Mouse (Mus musculus) kidney, postnatal 25 days (tissue): ENCODE data around the gene Ppp1r15b.
A peak's percentile ranks its signal among the peaks of the same experiment; 100 is the strongest.

Experiments
- DNase-seq, 2 experiments: peaks; one replicate each; pipeline ENCODE4 v3.0.0; 2021; ENCODE audit warnings: mixed read lengths in 2 of 2

Ppp1r15b gene

GRCm38 (mm10) chr1:133162046-133162445 lies 31.1 kb downstream of the Ppp1r15b start:
- peak; percentile 55 to 80 for DNase-seq

- no peak for DNase-seq
These were observed 32.0 kb downstream of the Ppp1r15b start for GRCm38 (mm10) chr1:133162981-133163380.

- DNase-seq, result peak; percentile 47 to 71
These were observed 33.0 kb downstream of the Ppp1r15b start, which contains the start of gene Plekha6 for GRCm38 (mm10) chr1:133163820-133164431. Plekha6 (plus strand) TSS chr1:133164210.

DNA sequence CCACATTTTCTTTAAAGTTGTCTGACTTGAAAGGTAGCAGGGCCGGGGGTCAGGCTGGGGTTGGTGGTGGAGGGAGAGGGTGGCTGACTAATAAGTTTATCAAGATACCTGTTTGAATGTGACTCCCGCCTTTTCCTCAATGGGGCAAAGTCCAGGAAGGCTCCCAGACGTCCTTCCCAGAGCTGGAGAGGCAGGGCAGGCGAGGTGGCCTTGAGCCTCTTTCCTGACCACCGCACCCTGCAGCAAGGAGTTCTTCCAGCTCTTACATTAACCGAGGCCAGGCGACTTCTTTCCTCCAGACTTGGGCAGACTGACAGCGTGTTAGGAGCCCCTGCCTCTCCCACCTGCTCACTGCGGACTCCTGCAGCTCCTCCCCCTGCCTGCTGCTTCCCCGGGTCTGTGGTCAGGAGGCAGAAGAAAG lies 33.7 kb downstream of the Ppp1r15b start:
- DNase-seq, result peak; percentile 67 to 74

GRCm38 (mm10) chr1:133165111-133165510 lies 34.2 kb downstream of the Ppp1r15b start:
- no peak for DNase-seq

DNA sequence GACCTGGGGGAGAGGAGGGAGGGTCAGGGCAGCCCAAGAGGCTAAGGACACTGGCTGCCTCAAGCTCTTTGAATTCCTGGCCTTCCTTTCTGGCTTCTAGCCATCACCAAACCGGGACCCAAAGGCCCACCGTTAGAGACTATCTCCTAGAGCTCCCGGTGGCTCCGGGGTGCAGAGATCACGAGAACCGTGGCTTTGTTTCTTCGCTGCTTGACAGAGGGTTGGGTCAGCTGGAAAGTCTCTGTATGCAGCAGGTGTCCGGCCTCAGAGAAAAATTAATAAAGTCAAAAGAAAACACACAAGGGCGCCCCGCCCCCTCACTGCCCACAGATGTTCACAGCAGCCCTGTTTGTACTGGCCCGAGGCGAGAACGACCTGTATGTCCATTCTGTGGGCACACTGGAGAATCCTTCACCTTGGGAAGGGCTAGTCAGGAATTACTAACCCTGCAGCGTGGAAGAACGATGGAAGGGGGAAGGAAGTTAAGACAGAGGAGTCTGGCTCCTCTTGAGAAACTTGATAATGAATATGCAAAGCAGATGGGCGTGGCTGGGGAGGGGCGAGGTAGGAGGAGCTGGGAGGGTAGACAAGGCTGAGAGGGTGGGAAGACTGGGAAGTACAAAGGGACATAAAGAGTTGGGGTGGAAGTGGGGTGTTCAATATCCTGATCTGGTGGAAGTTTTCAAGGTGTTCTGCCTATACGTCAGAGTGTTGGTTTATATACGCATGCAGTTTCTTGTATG lies 37.5 kb downstream of the Ppp1r15b start:
- DNase-seq, result peak; percentile 41 to 57

GRCm38 (mm10) chr1:133170196-133170595 lies 39.3 kb downstream of the Ppp1r15b start:
- DNase-seq, result peak; percentile 36 to 78

DNA sequence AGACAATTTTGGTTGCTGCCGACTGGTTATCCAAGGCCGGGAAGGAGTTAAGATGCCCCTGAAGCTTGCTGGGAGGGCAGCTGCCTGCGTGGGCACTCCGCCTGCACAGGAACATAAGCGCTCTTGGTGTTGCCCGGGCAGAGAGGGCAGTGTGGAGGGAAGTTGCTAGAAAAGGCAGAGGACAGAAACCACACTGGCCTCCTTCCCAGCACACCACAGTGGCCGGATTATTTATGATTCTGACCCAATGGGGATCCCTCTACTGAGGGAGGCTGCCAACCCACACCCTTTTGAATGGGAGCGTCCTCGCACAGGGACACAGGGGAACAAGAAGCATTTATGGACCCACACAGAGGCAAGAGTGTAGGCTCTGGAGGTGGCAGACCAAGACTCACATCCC lies 40.4 kb downstream of the Ppp1r15b start:
- no peak for DNase-seq

DNA sequence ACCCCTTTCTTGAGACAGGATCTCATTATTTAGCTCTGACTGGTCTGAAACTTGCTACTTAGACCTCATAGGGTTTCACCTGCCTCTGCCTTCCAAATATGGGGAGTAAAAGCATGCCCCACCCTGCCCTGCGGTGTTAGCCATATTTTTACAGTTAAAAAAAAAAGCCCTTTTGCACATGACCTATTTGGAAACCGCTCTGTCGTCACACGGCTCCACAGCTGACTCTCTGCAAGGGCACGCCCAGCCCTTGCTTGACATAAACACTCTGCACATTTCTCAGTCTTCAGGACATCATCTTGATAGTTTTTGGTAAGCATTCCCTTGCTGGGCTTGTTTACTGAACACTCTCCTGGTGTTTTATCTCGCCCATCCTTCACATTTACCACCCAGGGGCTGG lies 44.2 kb downstream of the Ppp1r15b start:
- DNase-seq, result no peak

GRCm38 (mm10) chr1:133177480-133178172 lies 46.7 kb downstream of the Ppp1r15b start:
- DNase-seq, result peak; percentile 54 to 74

GRCm38 (mm10) chr1:133178732-133179440 lies 47.9 kb downstream of the Ppp1r15b start:
- no peak for DNase-seq

GRCm38 (mm10) chr1:133181072-133182015 lies 50.4 kb downstream of the Ppp1r15b start:
- peak; percentile 75 to 82 for DNase-seq

DNA sequence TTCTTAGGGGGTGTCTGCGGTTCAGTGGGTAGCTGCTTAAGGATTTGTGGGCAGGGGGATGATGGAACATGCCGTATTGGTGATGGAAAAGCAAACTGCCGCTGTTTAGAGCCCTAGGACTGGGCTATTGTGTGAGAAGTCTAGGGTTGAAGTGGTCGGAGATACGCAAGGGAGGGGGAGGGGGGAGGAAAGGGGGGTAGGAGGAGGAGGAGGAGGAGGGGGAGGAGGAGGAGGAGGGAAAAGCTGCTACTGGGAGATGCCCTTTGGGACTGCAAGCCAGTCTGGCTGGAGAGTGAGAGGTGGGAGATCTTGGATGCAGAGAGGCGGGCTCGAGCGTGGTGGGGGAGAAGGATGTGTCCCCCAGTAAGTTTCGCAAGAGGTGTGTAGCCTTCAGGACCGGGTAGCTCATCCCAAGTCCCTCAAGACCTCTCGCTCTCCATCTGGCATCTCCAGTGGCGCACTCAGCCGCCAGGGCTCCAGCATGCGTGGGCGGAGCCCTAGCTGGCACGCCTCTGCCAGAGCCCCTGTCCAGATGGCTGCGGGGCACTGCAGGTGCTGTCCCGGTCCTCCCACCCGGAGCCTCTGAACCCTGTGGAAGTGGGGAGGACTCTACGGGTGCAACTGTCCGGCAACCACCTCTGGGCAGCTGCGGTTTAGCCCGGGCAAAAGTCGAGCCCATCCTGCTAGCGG lies 51.2 kb downstream of the Ppp1r15b start:
- DNase-seq, result peak; percentile 43 to 75

DNA sequence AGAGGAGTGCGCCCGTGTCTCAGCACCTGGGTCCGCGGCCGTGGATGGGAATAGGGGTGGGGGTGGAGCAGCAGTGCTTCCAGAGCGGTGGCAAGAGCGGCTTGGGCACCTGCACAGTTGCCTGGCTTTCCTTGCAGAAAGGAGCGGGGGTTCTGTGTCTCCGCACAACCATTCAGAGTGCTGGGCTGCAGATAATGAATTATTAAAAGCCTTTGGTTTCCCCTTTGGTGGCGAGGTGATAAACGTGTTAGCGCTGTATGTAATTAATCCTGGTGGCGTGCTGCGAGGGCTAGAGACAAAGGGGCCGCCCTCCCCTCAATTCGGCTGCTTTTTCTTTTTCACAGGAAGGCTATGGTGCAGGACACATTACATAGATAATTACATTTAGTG lies 51.8 kb downstream of the Ppp1r15b start:
- no peak for DNase-seq

DNA sequence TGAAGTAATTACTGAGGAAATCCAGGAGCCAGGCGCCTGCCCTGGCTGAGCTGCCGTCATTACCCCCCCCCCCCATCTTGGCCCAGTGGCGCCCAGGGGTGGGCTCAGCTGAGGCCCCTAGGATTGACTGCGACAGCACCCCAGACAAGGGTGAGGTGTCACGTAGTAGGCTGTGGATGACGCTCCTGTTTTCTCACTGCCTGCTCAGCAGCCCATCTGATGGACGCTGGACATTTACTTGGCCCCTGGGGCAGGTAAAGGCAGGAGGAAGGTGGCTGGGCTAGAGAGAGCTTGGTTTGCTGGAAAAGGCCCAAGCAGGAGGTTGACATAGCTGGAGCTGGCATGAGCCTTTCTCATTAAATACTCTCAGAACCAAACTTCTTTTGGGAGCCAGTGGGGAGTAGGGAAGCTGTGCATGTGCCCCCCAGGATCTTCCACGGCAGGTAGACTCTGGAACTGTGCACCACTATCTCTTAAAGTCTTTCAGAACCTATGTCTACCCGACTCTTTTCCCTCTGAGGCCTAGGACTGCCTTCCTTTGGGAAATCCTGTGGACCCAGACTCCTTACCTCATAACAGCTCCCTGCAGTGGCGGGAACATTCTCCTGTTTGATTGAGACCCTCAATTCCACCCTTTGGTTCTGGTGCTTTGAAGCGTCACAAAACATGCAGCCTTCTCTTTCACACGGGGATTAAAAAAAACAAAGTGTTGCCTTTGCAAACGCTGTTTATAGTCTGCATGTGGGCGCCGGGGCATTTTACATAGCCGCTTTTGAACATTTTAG lies 52.4 kb downstream of the Ppp1r15b start:
- DNase-seq, result no peak

DNA sequence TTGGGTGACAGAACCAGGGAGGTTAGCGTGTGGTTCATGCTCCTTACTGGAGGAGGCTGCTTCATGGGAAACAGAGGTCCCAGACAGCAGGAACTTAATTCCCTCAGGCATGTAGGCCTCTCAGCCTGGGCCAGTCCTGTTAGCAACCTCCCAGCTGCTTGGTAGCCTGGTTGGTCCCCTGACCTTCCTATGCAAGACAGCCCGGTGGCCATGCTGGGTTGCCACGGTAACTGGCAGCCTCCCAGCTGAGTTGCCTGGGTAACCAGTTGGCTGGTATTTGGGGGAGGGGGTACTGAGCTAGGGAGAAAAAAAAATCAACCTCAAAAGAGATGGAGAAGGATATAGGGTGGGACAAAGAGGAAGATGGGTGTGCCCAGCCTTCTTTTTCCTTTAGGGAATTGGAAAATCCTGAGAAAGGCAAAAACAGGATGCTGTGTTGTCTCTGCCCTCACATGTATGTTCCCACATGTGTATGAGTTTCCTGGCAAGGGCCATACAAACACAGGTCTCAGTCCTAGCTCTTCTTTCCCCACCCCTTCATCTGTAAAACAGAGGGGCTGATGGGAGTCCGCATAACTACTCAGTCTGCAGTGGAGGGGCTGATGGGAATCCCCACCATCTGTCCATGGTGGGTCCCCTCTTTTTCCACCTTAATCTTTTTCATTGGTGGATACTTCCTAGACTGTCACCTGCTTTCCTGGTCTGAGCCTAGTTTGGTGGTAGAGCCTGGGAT lies 57.2 kb downstream of the Ppp1r15b start:
- peak in 1 of 2 experiments; percentile 55 for DNase-seq

DNA sequence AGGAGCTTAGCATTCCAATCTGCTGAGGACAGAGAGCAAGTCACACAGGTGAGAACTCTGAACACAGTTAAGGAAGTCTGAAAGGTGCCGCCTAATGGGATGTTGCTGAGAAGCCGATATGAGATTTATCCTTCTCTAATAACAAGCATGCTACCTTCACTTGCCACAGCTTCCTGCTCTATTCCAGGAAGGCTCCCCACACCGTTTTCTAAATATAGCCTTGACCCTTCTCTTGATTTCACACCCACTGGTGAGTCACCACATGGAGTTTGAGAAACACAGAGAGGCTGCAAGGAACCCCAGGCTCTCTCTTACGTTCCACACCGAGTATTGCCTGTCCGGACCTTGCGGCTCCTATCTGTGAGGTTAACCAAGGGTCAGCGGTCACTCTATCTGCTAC lies 57.8 kb downstream of the Ppp1r15b start:
- DNase-seq, result no peak
